Mouse (Mus musculus): ENCODE measurements around the gene Tas2r124. TPM values are rescaled to one million over a fixed set of nuclear protein-coding genes. Genes with fewer than 3 reads are reported as not detected.

The Tas2r124 gene
- not detected in 2 replicates for total RNA-seq (2017)

DNA sequence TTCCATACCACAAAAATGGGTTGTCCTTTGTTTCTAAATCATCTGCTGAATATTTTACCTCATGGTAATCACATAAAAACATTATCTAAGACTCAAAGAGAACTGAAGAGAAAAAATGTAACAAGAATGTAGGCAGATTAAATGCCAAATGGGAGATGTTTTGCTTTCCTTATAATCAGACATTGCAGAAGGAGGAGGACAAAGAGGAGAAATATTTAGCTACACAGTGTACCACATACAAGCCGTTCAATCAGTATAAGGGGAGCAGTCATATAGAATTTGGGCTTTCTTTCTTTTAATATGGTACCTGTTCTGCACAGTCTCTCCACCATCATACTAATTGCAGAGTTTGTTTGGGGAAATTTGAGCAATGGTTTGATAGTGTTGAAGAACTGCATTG is at the start of gene Tas2r124:
Gene Tas2r124, plus strand, starts transcription at position 301 of the 400 bp plus-strand sequence.
- ATAC-seq (replicated peaks; ENCODE audit: low read depth, poor library complexity, severe bottlenecking), result no peak

GRCm38 (mm10) chr6:132711828-132712227 is 42.7 kb upstream of the Tas2r124 start, which contains the start of gene Tas2r122:
Gene Tas2r122 (minus strand): TSS chr6:132711928.
- no peak for ATAC-seq (replicated peaks; ENCODE audit: low read depth, poor library complexity, severe bottlenecking)

DNA sequence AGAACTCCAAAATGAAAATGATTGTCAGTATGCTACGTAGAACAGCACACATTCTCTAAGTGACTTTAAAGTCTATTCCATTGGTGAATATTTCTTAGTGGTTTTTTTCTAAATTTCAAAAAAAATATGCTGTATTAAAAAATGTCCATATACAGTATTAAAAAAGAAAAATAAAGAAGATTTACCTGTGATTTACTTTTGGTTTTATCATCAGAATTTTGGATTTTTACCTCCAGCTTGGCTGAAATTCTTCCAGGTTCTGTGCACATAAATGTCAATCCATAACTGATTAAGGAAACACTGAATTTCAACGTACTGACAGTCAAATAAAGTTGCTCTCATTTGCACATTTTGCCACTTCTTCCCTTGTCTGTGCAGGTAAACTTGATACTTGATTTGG is 16.6 kb upstream of the Tas2r124 start, which contains the start of gene Tas2r115:
Gene Tas2r115, minus strand, starts transcription at position 101 of the 400 bp plus-strand sequence.
- ATAC-seq (replicated peaks; ENCODE audit: low read depth, poor library complexity, severe bottlenecking), result no peak

DNA sequence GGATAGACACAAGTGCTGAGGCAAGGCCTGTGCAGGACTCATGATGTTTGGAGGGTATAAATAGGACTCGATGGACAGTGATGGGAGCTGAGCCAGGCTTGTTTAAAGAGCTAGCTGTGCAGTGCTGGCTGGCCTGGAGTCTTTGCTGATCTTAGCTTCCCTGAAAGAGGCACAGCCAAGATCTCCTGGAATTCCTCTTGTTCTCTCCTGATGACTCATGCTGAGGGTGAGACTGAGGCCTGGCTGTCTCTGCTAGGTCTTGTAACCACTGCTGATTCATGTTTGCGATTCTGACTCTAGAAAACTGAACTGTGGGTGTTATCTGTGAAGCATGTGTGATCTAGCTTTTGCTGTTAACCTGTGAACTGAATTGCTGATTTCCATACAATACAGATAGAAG is 4.3 kb upstream of the Tas2r124 start:
- no peak for ATAC-seq (replicated peaks; ENCODE audit: low read depth, poor library complexity, severe bottlenecking)

DNA sequence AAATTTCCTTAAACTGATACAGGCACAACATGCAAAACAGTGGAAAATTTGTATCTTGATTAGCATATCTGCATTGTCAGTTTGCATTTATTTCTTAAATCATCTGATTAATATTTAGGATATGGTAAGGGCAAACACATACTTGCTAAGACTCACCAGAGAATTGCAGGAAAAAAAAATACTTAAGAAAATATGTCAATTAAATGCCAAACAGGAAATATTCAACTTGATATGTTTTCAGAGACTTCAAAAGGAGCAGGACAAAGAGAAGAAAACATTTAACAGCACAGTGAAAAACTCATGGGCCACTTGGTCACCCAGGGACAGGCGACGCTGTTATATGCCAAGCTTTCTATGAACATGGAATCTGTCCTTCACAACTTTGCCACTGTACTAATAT is 7.3 kb downstream of the Tas2r124 start, which contains the start of gene Tas2r102:
Gene Tas2r102, plus strand, starts transcription at position 301 of the 400 bp plus-strand sequence.
- ATAC-seq (replicated peaks; ENCODE audit: low read depth, poor library complexity, severe bottlenecking), result no peak

- no peak for ATAC-seq (replicated peaks; ENCODE audit: low read depth, poor library complexity, severe bottlenecking)
Observed at GRCm38 (mm10) chr6:132778062-132778461, 23.5 kb downstream of the Tas2r124 start, which contains the start of gene Tas2r136. Gene Tas2r136 (minus strand): TSS chr6:132778162.

DNA sequence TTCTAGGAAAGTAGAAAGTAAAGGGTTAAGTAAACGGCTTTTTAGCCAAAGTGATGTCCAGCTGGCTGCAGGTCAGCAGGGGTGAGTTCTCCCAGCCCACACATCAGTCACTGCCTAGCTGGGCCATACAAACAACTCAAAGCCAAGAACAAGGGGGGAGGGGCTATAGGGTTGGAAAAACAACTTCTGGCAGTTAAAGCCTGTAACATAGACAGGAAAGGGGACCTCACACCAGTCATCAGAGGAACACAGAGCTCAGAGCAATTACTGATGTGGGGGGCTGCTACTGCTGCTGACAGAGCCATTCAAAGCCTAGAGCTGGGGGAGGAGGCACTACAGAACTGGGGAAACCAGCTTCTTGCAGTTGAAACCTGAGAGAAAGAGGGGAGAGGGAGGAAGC is 40.9 kb downstream of the Tas2r124 start:
- ATAC-seq (replicated peaks; ENCODE audit: low read depth, poor library complexity, severe bottlenecking), result no peak

DNA sequence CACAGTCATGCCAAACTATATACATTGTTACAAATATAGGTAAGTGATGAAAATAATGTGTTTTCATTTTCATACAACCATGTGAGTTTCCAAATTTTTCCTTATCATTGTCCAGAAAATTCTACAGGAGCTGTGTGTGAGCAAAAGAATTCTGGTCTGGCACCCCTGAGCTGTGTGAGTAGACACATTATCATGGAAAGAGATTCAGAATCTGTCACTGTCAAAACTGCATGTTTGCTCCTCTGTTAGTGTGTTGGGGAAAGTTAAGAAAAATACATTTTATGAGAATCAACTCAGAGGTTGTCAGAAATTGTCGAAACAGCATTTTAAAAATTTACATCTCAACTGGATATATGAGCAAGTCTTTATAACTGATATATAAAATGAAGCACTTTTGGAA is 48.0 kb downstream of the Tas2r124 start, which contains the start of gene Tas2r117:
Gene Tas2r117, plus strand, starts transcription at position 301 of the 400 bp plus-strand sequence.
- no peak for ATAC-seq (replicated peaks; ENCODE audit: low read depth, poor library complexity, severe bottlenecking)

Other genes starting within 250 kb of the Tas2r124 start
- gene Prh1, start 184.9 kb upstream of the Tas2r124 start, total RNA-seq (2017), result not detected in 2 replicates
- not detected in 2 replicates for gene Prp2, start 158.8 kb upstream of the Tas2r124 start, total RNA-seq (2017)
- gene A630073D07Rik, start 103.2 kb upstream of the Tas2r124 start, total RNA-seq (2017), result not detected in 2 replicates
- not detected in 2 replicates for gene Tas2r120, start 97.8 kb upstream of the Tas2r124 start, total RNA-seq (2017)
- not detected in 2 replicates for gene Tas2r121, start 53.7 kb upstream of the Tas2r124 start, total RNA-seq (2017)
- gene Tas2r122, start 42.8 kb upstream of the Tas2r124 start, total RNA-seq (2017), result not detected in 2 replicates
- gene Tas2r115, start 16.7 kb upstream of the Tas2r124 start, total RNA-seq (2017), result not detected in 2 replicates
- gene Tas2r102, start 7.4 kb downstream of the Tas2r124 start, total RNA-seq (2017), result not detected in 2 replicates
- not detected in 2 replicates for gene Tas2r136, start 23.4 kb downstream of the Tas2r124 start, total RNA-seq (2017)
- not detected in 2 replicates for gene Tas2r117, start 48.1 kb downstream of the Tas2r124 start, total RNA-seq (2017)
- gene Tas2r123, start 92.4 kb downstream of the Tas2r124 start, total RNA-seq (2017), result not detected in 2 replicates
- gene Tas2r116, start 100.7 kb downstream of the Tas2r124 start, total RNA-seq (2017), result not detected in 2 replicates
- gene Tas2r110, start 113.3 kb downstream of the Tas2r124 start, total RNA-seq (2017), result not detected in 2 replicates
- not detected in 2 replicates for gene Tas2r113, start 138.3 kb downstream of the Tas2r124 start, total RNA-seq (2017)
- not detected in 2 replicates for gene Tas2r125, start 154.9 kb downstream of the Tas2r124 start, total RNA-seq (2017)
- gene Tas2r129, start 196.4 kb downstream of the Tas2r124 start, total RNA-seq (2017), result not detected in 2 replicates
- gene Tas2r131, start 203.2 kb downstream of the Tas2r124 start, total RNA-seq (2017), result not detected in 2 replicates
- gene Tas2r109, start 226.2 kb downstream of the Tas2r124 start, total RNA-seq (2017), result not detected in 2 replicates

Data from common myeloid progenitor, adult 5-6 weeks (primary cell).